Mouse (Mus musculus) spleen, postnatal 14 days (tissue): ENCODE results near the gene Mad1l1.
"Not testable (repeated sequence)": the region's sequence is repeated elsewhere in the genome, so short reads cannot be mapped to it uniquely, and the experiment has no call there.

Source experiments
- DNase-seq, 2 experiments: peaks; one replicate each; pipeline ENCODE4 v3.0.0; 2021 to 2022; ENCODE audit warnings: low spot score in 2 of 2

Gene Mad1l1

DNA sequence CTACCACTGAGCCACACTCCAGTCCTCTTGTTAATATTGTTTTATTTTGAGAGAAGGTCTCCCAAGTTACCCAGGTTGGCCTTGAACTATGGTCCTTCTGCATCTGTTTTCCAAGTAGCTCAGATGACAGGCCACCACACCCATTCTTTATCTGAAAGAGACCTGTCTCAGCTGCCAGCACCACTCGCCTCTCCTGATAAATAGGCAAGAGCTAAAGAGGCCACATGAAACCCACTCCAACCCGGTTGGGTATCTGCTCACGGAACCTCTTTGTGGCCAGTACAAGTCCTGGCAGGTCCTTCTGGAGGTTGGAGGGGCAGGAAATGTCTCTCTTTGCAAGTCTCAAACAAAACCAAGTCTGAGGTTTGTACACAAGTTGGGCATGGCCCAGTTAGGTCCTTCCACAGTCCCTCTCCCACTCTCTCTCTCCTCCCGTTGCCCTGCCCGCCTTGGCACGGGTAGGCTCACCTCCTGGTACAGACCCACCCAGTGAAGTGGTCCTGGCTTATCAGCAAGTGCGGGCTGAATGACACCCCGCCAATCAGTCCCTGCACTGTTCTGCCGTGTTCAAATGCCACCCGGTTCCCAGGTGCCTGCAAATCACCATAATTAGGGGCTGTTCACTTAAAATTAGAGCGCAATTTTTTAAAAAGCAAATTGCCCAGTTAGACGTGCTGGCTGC, 308.9 kb downstream of the Mad1l1 start:
- DNase-seq = peak; percentile 12 to 21

- no peak for DNase-seq
Observed at GRCm38 (mm10) chr5:140010405-140010804, 310.9 kb downstream of the Mad1l1 start.

- no peak for DNase-seq
Observed at GRCm38 (mm10) chr5:140009083-140009655, 312.2 kb downstream of the Mad1l1 start.

- DNase-seq = no peak
Observed at GRCm38 (mm10) chr5:140008523-140008806, 312.9 kb downstream of the Mad1l1 start.

DNA sequence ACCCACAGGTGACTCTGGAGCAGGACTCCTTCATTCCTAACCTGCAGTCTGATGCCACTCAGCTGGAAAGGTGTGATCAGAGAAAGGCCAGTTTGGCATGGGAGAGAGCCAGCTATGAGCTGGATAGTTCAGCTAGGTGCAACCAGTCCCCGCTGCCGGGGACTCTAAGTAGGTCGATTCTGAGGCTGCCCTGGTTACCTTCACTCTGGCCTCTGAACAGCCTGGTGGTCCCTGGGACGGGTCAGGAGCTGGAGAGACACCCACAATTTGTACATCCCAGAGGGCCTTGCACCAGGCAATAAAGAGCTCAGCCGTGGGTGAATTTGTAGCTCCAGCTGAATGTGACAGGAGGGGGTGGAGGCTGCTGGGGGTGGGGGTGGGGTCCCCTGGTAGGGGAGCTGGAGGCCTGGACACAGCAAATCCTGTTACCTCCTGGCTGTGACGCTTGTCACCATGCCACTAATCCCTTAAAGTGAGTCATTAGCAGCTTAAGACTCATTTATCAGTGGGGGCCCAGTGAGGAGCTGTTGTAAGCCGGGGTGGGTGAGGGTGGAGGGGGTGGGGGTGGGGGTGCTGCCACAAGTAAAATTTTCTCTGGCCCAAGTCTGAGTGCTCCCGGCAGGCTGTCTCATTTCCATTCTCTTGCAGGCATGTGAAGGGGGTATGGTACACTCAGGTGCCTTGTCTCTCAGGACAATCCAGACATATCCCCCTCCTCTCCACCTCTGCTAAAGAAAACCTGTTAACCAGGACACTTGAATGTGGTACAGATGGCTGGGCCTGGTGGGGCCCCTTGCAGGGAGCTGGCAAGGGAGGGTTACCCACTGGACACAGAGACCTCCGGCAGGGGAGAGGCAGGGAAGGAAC, 313.5 kb downstream of the Mad1l1 start:
- no peak for DNase-seq

GRCm38 (mm10) chr5:140006861-140007260, 314.5 kb downstream of the Mad1l1 start:
- no peak for DNase-seq

DNA sequence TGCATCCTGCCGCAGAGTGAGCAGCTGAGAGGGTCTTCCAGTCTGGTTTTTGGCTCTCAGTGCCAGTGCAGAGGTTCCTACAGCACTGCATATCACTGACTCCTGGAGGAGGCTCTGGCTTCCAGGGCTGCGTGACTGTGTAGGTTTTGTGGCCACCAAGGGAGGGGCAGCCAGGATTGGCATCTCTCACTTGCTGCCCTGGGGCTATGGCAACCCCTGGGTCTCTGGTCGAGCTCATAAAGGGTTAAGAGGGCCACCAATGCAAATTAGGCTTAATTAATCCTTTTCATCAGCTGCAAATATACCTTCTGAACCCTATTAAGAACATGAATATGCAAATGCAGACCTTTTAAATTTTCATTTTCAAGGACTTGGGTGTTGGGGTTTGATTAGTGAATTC, 318.8 kb downstream of the Mad1l1 start:
- DNase-seq = no peak

GRCm38 (mm10) chr5:139998916-139999315, 322.4 kb downstream of the Mad1l1 start:
- DNase-seq = no peak

DNA sequence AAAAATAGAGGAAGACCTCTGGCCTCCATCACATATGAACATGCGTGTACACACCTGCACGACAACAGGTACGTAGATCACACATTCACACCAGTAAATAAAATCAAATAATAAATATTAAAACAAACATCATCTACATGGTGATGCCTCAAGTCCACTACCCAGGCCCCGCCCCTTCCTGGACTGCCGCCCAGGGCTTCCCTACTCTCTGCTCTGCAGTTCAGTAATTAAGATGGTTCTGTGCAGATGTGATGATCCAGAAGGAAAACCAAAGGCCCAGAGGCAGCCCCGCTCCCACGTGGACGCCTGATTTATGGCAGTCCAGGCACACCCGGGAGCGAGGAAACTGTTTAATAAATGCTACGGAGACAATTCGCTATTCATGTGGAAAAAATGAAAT, 323.0 kb downstream of the Mad1l1 start:
- DNase-seq = not testable (repeated sequence)

- no peak for DNase-seq
Observed at GRCm38 (mm10) chr5:139991531-139991930, 329.8 kb downstream of the Mad1l1 start.

DNA sequence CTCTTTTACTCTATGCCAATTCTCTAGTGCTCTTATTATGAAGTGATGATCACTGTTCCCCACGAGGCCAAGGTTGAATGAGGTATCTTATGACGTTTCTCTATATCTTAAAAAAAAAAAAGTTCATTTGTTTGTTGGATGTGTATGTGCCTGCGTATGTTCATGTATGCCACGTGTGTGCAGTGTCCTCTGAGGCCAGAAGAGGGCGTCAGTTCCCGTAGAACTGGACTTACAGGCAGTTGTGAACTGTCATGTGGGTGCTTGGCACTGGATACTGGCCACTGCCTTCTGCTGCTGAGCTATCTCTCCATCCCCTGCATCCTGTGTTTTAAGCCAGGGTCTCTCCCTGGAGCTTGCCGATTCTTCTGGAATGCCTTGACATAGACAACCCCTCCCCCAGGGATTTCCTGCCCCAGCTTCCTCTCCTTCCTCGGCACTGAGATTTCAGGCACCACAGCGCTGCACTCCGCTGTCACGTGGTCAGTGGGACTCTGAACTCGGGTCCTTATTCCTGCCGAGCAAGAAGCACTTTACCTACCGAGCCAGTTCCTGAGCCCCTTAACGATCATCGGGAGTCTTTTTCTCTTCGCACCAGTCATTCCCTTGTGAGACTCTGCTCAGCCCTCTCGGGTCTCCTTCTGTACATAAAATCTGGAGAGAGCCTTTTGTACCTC, 336.1 kb downstream of the Mad1l1 start:
- no peak for DNase-seq

DNA sequence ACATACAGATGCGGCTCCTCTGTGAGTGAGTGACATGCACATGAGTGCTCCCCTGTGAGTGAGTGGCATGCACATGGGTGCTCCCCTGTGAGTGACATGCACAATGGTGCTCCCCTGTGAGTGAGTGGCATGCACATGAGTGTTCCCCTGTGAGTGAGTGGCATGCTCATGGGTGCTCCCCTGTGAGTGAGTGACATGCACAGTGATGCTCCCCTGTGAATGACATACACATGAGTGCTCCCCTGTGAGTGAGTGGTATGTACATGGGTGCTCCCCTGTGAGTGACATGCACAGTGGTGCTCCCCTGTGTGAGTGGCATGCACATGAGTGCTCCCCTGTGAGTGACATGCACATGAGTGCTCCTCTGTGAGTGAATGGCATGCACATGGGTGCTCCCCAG, 339.4 kb downstream of the Mad1l1 start:
- DNase-seq = no peak

DNA sequence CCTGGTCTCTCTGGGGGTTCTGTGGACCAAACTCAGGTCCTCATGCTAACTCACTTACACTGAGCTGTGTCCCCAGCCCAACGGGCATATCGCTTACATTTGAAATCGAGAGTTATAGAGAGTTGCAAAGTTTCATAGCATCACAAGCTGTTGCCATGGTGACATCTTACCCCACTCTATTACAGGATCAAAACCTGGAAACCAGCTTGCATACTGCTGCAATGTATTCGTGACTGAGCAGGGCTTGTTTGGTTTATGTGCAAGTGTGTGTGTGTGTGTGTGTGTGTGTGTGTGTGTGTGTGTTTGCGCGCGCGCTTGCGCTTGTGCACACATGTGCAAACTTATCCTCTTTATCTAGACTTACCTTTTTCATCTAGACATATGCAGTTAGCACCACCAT, 342.0 kb downstream of the Mad1l1 start:
- DNase-seq = no peak

DNA sequence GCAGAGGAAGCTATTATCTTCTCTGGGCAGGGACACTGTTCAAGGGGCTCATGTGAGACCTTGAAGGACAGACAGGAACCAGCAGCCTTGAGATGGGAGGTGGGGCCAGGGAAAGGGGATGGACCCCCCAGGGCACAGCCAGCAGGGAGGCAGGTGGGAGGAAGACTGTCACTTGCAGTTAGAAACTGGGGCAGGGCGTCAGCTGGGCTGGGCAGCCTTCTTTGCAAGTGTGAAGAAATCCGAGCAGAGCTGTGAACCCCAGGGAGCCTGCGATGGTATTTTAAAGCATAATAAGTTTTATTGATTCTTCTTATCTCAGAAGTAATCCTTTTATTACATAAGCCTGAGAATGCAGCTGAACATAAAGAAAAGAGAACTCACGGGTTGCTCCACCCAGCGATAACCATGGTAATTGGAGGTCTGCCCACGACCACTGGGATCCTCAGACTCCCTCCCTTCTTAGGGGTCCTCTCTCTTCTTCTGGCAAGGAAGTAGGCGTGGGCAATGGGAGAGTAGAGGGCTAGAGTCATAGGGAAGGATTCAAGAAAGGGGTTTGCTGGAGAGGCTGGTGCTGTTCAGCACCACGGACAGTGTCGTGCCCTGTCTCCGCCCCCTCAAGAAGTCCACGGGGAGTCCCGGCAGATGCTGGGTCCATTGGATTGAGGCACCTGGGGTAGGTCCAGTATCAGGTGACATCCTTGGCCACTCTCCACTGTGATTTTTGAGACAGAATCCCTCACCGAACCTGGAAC, 342.7 kb downstream of the Mad1l1 start:
- no peak for DNase-seq

GRCm38 (mm10) chr5:139977476-139977875, 343.9 kb downstream of the Mad1l1 start:
- no peak for DNase-seq

DNA sequence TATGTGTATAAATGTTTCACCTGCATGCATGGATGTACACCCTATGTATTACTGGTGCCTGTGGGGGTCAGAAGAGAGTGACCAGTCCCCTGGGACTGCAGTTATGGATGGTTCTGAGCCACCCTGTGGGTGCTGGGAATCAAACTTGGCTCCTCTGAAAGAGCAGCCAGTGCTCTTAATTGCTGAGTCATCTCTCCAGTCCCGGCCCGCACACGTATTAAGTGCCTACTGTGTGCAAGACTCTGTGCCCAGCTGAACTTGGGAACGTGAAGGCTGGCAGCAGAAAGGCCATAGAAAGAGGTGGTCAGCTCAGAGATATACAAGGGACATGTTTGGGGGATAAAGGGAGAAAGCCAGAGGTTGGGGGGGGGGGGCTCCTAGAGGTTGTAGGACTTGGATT, 344.8 kb downstream of the Mad1l1 start:
- no peak for DNase-seq

DNA sequence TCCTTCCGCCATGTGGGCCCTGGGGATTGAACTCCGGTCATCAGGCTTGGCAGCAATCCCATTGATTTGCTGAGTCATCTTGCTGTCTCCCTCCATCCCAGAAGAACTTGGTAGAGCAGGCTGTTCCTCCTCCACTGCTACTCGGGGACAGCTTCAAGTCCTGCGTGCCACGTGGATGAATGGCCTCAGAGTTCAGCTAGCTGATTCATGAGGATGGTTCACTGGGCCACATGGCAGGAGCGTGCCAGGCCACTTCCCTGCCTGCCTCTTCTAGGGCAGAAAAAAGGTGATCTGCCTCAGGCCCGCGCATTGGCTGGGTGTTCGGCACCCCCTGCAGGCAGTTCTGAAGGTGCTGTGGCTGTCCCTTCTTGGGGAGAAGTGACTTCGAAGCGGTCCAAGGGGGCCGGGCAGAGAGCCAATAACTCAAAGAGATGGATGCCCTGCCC, 351.1 kb downstream of the Mad1l1 start:
- no peak for DNase-seq

GRCm38 (mm10) chr5:139969151-139969948, 352.0 kb downstream of the Mad1l1 start:
- no peak for DNase-seq

- DNase-seq = no peak
Observed at GRCm38 (mm10) chr5:139965596-139965995, 355.8 kb downstream of the Mad1l1 start.

- no peak for DNase-seq
Observed at GRCm38 (mm10) chr5:139964391-139964790, 357.0 kb downstream of the Mad1l1 start.

DNA sequence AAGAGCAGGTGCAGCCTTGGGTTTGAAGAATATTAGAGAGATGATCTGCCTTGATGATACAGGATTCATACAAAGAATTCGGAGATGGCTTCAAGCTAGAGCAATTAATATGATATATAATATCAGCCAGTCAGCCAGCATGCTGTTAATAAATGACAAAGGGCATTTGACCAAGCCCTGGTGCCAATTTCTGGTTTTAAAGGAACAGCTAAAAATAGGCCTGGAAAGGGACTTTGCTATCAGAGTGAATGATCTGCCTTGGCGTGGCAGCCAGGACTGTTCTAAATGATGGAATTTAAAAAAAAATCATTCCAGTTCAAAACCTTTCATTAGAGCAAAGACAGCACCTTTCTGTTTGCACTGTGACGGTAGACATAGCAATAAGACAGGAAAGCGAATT, 361.6 kb downstream of the Mad1l1 start:
- DNase-seq = no peak
